Mouse (Mus musculus) midbrain, postnatal 0 days (tissue): ENCODE data around the gene Cplane1. TPM values are rescaled to one million over a fixed set of nuclear protein-coding genes. Genes with fewer than 3 reads are reported as not detected.

Experiments
- ATAC-seq: fragments of 200-750 bp; cut with Nextera tagmentation; 2 replicates; pipeline ENCODE4 v1.8.0; 2017; ENCODE audit warnings: moderate number of reproducible peaks, mild to moderate bottlenecking, moderate TSS enrichment, moderate library complexity; ENCODE audit not compliant: low FRiP score
- DNase-seq: peaks from one replicate; pipeline ENCODE4 v3.0.0-alpha.2; 2015; ENCODE audit warnings: low spot score
- H3K27ac ChIP-seq: fragments of 300-500 bp; sonication (generic); 2 replicates; pipeline ENCODE4 v1.5.1; 2014; ENCODE audit warnings: low read depth, mild to moderate bottlenecking, low read length, mixed read lengths
- H3K27me3 ChIP-seq: fragments of 300-500 bp; sonication (generic); 2 replicates; pipeline ENCODE4 v1.6.1; 2014; ENCODE audit warnings: low read length, control low read depth, mixed read lengths; ENCODE audit not compliant: insufficient read depth
- H3K36me3 ChIP-seq: fragments of 300-500 bp; sonication (generic); 2 replicates; pipeline ENCODE4 v1.6.1; 2014; ENCODE audit warnings: low read length, control low read depth, mixed read lengths; ENCODE audit not compliant: insufficient read depth
- H3K4me1 ChIP-seq: fragments of 300-500 bp; sonication (generic); 2 replicates; pipeline ENCODE4 v1.6.1; 2014; ENCODE audit warnings: mild to moderate bottlenecking, control low read depth, antibody characterized with exemption, low read length, mixed read lengths; ENCODE audit not compliant: insufficient read depth
- H3K4me2 ChIP-seq: fragments of 300-500 bp; sonication (generic); 2 replicates; pipeline ENCODE4 v1.6.1; 2014; ENCODE audit warnings: low read depth, mild to moderate bottlenecking, low read length, mixed read lengths; ENCODE audit not compliant: poor library complexity, severe bottlenecking
- H3K4me3 ChIP-seq: fragments of 300-500 bp; sonication (generic); 2 replicates; pipeline ENCODE4 v1.5.1; 2014; ENCODE audit warnings: low read depth, mild to moderate bottlenecking, low read length, moderate library complexity
- H3K9ac ChIP-seq: fragments of 300-500 bp; sonication (generic); replicated peaks from 2 replicates; pipeline ENCODE4 v1.6.1; 2014; ENCODE audit warnings: mild to moderate bottlenecking, low read length, moderate library complexity, mixed read lengths; ENCODE audit not compliant: poor library complexity, severe bottlenecking
- H3K9me3 ChIP-seq: fragments of 300-500 bp; sonication (generic); 2 replicates; pipeline ENCODE4 v1.6.1; 2016; ENCODE audit warnings: low read length, control low read depth
- CTCF ChIP-seq: IDR thresholded peaks from 2 replicates; pipeline ENCODE4 v1.5.1; 2016; ENCODE audit warnings: antibody characterized with exemption, mild to moderate bottlenecking
- WGBS: fragments of 180-500 bp; shearing (Covaris S2); extraction: QIAGEN DNeasy Blood & Tissue Kit; methylation state at CpG from one replicate; pipeline ENCODE4 v1.1.7; 2014; 5-methylcytosine and 5-hydroxymethylcytosine counted together
- polyA plus RNA-seq: library from polyadenylated mRNA; unstranded; fragments of >200 nt; fragmentation: Nextera tagmentation; extraction: Ambion mirVana; gene quantifications from 2 replicates; pipeline ENCODE4 v1.2.1, GENCODE M21; 2015
- total RNA-seq: library from RNA; depleted of rRNA; stranded (reverse); fragments of >200 nt; gene quantifications from 2 replicates; pipeline ENCODE4 v1.2.3, GENCODE M21; 2014; rRNA removed

Gene Cplane1
- 36.8 and 45.4 TPM in 2 replicates for total RNA-seq
- polyA plus RNA-seq = 12.5 and 15.9 TPM in 2 replicates

DNA sequence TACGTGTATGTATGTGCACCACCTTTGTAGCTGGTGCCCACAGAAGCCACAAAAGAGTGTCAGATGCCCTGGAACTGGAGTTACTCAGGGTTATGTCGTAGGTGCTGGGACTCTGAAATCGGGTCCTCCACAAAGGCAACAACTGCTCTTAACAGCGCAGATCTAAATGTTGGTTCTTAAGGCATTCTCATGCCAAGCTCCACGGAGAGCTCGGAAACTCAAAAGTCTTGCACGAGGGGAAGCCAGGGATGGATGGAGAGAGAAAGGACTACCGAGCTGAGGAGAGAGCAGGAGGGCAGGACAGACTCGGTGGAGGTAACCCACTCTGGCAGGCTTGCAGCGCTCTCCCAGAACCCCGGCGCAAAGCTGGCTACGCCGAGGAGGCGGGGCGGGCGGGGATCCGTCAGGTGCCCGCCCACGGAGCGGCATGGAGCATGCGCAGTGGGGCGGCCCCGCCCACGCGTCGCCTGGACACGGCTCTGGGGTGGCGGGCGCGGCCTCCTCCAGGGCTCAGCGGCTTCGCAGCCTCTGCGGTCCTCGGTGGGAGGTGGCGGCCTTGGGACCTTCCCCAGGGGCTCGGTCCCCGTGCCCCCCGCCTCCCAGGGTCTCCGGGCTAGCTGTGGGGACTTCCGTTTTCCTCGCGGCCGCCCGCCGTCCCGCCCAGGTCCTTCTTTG, at the start of gene Cplane1:
Gene Cplane1 (plus strand): TSS at position 516 of the 675 bp plus-strand sequence.
- H3K27me3 ChIP-seq = no peaks in the 10 kb centered on the region
- H3K9ac ChIP-seq = peak within 1 kb of the TSS; percentile 92
- H3K27ac ChIP-seq = peak within 1 kb of the TSS; percentile 88
- H3K9me3 ChIP-seq = no peaks in the 10 kb centered on the region
- peaks cover 5% of the 10 kb centered on the region; the same call in 1 of the 2 replicates for H3K4me1 ChIP-seq
- ATAC-seq = peak; percentile 98
- 1% methylated on average over 35 of the region's 47 CpGs for WGBS
- peak; percentile 95 for DNase-seq
- no peak for TF ChIP-seq CTCF
- H3K4me2 ChIP-seq = peak within 1 kb of the TSS; percentile 44
- H3K4me3 ChIP-seq = peak within 1 kb of the TSS; percentile 75
- H3K36me3 ChIP-seq = peaks cover 8% of the 10 kb centered on the region; the same call in 1 of the 2 replicates

DNA sequence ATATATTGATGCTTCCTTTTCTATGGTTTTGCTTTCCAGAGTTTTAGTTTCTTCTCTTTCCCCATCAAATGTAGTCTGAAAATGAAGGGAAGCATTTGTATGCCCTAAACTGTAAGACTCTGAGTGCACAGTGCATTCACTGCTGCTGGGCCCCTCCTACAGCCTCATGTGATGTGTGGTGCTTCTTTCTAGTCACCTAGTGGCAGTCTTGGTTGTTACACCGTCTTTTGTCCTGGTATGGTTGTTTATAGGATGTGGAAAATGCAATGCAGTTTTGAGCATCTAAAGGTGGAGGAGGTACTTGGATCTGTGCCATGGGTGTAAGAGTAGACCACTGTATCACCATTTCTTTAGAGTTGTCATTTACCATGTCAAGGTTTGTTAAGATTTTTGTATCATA, 39.6 kb upstream of the Cplane1 start:
- H3K9ac ChIP-seq = no peak overlapping the region
- no peak for ATAC-seq
- no peaks in the 10 kb centered on the region for H3K4me1 ChIP-seq
- no peaks in the 10 kb centered on the region for H3K9me3 ChIP-seq
- no peak overlapping the region for H3K4me3 ChIP-seq
- no peaks in the 10 kb centered on the region for H3K27me3 ChIP-seq
- no peak for DNase-seq
- TF ChIP-seq CTCF = 0 out of 2 replicates have a peak, but pooled peaks have one; percentile 2
- no peak overlapping the region for H3K27ac ChIP-seq
- H3K4me2 ChIP-seq = no peak overlapping the region
- 69% methylated on average over 1 of the region's 1 CpGs for WGBS
- H3K36me3 ChIP-seq = peaks cover 43% of the 10 kb centered on the region

DNA sequence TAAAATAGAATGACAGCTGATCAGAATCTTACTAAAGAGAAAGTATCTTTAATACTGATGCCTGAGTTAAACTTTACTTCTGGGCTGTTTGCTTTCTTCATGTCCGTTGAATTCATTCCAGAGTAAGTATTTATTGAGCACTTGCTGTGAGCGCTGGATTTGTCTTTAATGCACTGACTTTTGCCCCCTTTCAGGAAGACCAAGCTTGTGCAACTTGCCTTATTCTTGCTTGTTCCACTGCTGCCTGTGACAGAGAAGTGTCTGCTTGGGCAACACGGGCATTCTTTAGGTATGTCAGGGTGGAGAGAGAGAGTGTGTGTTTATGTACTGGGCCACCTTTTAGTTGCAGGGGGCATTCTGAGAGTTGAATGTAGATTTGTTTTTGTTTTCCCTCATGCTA, 37.6 kb upstream of the Cplane1 start:
- DNase-seq (no peak), ATAC-seq (no peak)
- no peak overlapping the region for H3K4me2 ChIP-seq
- no peak overlapping the region for H3K27ac ChIP-seq
- no peaks in the 10 kb centered on the region for H3K4me1 ChIP-seq
- 96% methylated on average over 3 of the region's 3 CpGs for WGBS
- no peaks in the 10 kb centered on the region for H3K27me3 ChIP-seq
- H3K9ac ChIP-seq = no peak overlapping the region
- H3K9me3 ChIP-seq = no peaks in the 10 kb centered on the region
- H3K36me3 ChIP-seq = peaks cover 55% of the 10 kb centered on the region
- TF ChIP-seq CTCF = no peak
- no peak overlapping the region for H3K4me3 ChIP-seq

DNA sequence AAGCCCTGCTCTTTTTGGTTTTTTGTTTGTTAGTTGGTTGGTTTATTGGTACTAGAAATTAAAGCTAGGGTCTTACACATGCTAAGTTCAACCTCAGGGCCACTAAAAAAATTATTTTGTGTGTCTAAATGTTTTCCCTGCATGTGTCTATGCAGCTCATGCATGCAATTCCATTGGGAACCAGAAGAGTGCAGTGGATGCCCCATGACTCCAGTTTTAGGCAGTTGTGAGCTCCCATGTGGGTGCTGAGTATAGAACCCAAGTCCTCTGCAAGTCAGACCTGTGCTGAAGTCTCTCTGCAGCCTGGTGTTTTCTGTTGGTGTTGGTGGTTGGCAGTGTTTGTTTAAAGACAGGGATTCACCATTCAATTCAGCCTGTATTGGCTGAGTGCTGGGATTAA, 37.1 kb upstream of the Cplane1 start:
- H3K27ac ChIP-seq = no peak overlapping the region
- no peak for TF ChIP-seq CTCF
- H3K4me3 ChIP-seq = no peak overlapping the region
- H3K9ac ChIP-seq = no peak overlapping the region
- no peaks in the 10 kb centered on the region for H3K9me3 ChIP-seq
- H3K36me3 ChIP-seq = peaks cover 54% of the 10 kb centered on the region
- H3K4me2 ChIP-seq = no peak overlapping the region
- ATAC-seq (no peak), DNase-seq (no peak)
- no peaks in the 10 kb centered on the region for H3K27me3 ChIP-seq
- H3K4me1 ChIP-seq = no peaks in the 10 kb centered on the region

DNA sequence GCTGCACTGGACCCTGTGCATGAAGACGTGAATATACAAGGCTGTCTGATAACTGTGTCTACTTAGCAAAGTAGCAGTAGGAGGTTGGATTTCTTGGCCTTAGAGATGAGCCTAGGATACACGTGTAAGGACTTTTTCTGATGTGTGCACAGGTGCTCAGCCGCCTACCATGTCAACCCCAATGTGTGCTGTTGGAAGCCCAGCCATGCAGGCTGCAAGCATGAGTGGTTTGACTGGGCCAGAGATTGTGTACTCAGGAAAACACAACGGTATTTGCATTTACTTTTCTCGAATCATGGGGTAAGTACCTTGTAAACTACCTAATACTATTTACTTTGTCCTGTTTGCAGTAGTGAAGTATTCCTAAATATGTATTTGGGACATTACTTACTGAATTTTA, 33.3 kb upstream of the Cplane1 start:
- Histone ChIP-seq H3K4me1 (no peaks in the 10 kb centered on the region), H3K4me2 (no peak overlapping the region), H3K27ac (no peak overlapping the region), H3K9me3 (no peaks in the 10 kb centered on the region), H3K36me3 (peaks cover 59% of the 10 kb centered on the region), H3K4me3 (no peak overlapping the region), H3K9ac (no peak overlapping the region), H3K27me3 (no peaks in the 10 kb centered on the region)
- DNase-seq (no peak), ATAC-seq (no peak)
- WGBS = 96% methylated on average over 5 of the region's 5 CpGs
- no peak for TF ChIP-seq CTCF

DNA sequence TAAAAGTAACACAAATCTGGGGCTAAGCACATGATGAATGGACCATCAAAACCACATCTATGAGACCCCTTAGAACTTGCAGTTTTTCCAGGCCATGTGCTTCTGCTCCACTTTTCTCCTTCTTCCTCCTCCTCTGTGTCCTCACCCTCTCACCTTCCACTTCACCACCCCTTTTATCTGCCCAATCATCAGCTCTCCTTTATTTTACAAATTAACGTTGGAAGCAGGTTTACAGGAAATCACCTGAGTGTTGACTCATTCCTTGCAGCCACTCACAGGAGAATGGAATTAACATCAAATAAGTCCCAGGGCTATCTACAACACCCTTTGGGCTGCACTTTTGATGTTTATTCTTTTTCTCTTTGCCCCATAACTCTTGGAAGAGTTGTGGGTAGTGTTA, 7.1 kb upstream of the Cplane1 start:
- Histone ChIP-seq H3K27ac (no peak overlapping the region), H3K4me3 (no peak overlapping the region), H3K27me3 (no peaks in the 10 kb centered on the region), H3K4me2 (no peak overlapping the region), H3K9me3 (no peaks in the 10 kb centered on the region), H3K36me3 (peaks cover 21% of the 10 kb centered on the region; the same call in 1 of the 2 replicates), H3K9ac (no peak overlapping the region), H3K4me1 (no peaks in the 10 kb centered on the region)
- ATAC-seq = no peak
- DNase-seq = no peak
- TF ChIP-seq CTCF = no peak
- WGBS = 97% methylated on average over 1 of the region's 1 CpGs
